Mouse (Mus musculus): ENCODE measurements around the gene Cdh13.

The Cdh13 gene

GRCm38 (mm10) chr8:119351647-119352046, 1068.1 kb downstream of the Cdh13 start:
- no peak for DNase-seq (ENCODE audit: low read depth, low spot score)

GRCm38 (mm10) chr8:119352977-119353658, 1069.6 kb downstream of the Cdh13 start:
- DNase-seq (ENCODE audit: low read depth, low spot score), result peak; percentile 40

- DNase-seq (ENCODE audit: low read depth, low spot score), result no peak
These were observed 1070.1 kb downstream of the Cdh13 start for GRCm38 (mm10) chr8:119353659-119354023.

- peak; percentile 68 for DNase-seq (ENCODE audit: low read depth, low spot score)
These were observed 1073.1 kb downstream of the Cdh13 start for GRCm38 (mm10) chr8:119356631-119357030.

GRCm38 (mm10) chr8:119358175-119358574, 1074.6 kb downstream of the Cdh13 start:
- no peak for DNase-seq (ENCODE audit: low read depth, low spot score)

- DNase-seq (ENCODE audit: low read depth, low spot score), result peak; percentile 65
These were observed 1075.3 kb downstream of the Cdh13 start for GRCm38 (mm10) chr8:119358836-119359235.

GRCm38 (mm10) chr8:119360686-119361295, 1077.3 kb downstream of the Cdh13 start:
- no peak for DNase-seq (ENCODE audit: low read depth, low spot score)

Measured in CD4-positive, CD25-positive, alpha-beta regulatory T cell, adult 2 months (primary cell).